Mouse (Mus musculus): ENCODE measurements at regions not wholly inside any gene's neighbourhood (a gene's known extent, or its start where the extent isn't known, plus 50 kb on each side); places are given as distances from the start of the nearest gene placed in this dataset.
A peak's percentile ranks its signal among the peaks of the same experiment; 100 is the strongest.
"Not testable (repeated sequence)": the region's sequence is repeated elsewhere in the genome, so short reads cannot be mapped to it uniquely, and the experiment has no call there.

- no peak for DNase-seq (ENCODE audit: low spot score)
Measured at GRCm38 (mm10) chr8:126081279-126081678, 86.3 kb downstream of the Kcnk1 start.

- DNase-seq (ENCODE audit: low spot score) = no peak
Measured at GRCm38 (mm10) chr8:126082827-126083226, 87.9 kb downstream of the Kcnk1 start.

- no peak for DNase-seq (ENCODE audit: low spot score)
Measured at GRCm38 (mm10) chr8:126090772-126091171, 95.8 kb downstream of the Kcnk1 start.

- DNase-seq (ENCODE audit: low spot score) = no peak
Measured at GRCm38 (mm10) chr8:126094005-126094404, 99.0 kb downstream of the Kcnk1 start.

GRCm38 (mm10) chr8:126096056-126096455 lies 101.1 kb downstream of the Kcnk1 start:
- DNase-seq (ENCODE audit: low spot score) = no peak

- no peak for DNase-seq (ENCODE audit: low spot score)
Measured at GRCm38 (mm10) chr8:126096636-126097170, 101.7 kb downstream of the Kcnk1 start.

- no peak for DNase-seq (ENCODE audit: low spot score)
Measured at GRCm38 (mm10) chr8:126098886-126099285, 103.9 kb downstream of the Kcnk1 start.

- no peak for DNase-seq (ENCODE audit: low spot score)
Measured at GRCm38 (mm10) chr8:126099889-126100288, 104.9 kb downstream of the Kcnk1 start.

GRCm38 (mm10) chr8:126105043-126105442 lies 110.1 kb downstream of the Kcnk1 start:
- DNase-seq (ENCODE audit: low spot score) = no peak

GRCm38 (mm10) chr8:126126041-126126440 lies 131.1 kb downstream of the Kcnk1 start:
- DNase-seq (ENCODE audit: low spot score) = no peak

GRCm38 (mm10) chr8:126132076-126132475 lies 137.1 kb downstream of the Kcnk1 start:
- DNase-seq (ENCODE audit: low spot score) = peak; percentile 7

GRCm38 (mm10) chr8:126132918-126133317 lies 137.9 kb downstream of the Kcnk1 start:
- DNase-seq (ENCODE audit: low spot score) = not testable (repeated sequence)

- DNase-seq (ENCODE audit: low spot score) = no peak
Measured at GRCm38 (mm10) chr8:126135100-126135499, 140.1 kb downstream of the Kcnk1 start.

GRCm38 (mm10) chr8:126135573-126135972 lies 140.6 kb downstream of the Kcnk1 start:
- no peak for DNase-seq (ENCODE audit: low spot score)

- no peak for DNase-seq (ENCODE audit: low spot score)
Measured at GRCm38 (mm10) chr8:126136946-126137345, 142.0 kb downstream of the Kcnk1 start.

GRCm38 (mm10) chr8:126137452-126137851 lies 142.5 kb downstream of the Kcnk1 start:
- DNase-seq (ENCODE audit: low spot score) = no peak

- DNase-seq (ENCODE audit: low spot score) = no peak
Measured at GRCm38 (mm10) chr8:126138645-126139545, 143.9 kb downstream of the Kcnk1 start.

GRCm38 (mm10) chr8:126139546-126139870 lies 144.5 kb downstream of the Kcnk1 start:
- DNase-seq (ENCODE audit: low spot score) = no peak

GRCm38 (mm10) chr8:126140998-126141397 lies 146.0 kb downstream of the Kcnk1 start:
- no peak for DNase-seq (ENCODE audit: low spot score)

- DNase-seq (ENCODE audit: low spot score) = no peak
Measured at GRCm38 (mm10) chr8:126151527-126151926, 146.8 kb upstream of the Slc35f3 start.

- DNase-seq (ENCODE audit: low spot score) = no peak
Measured at GRCm38 (mm10) chr8:126153955-126154354, 144.4 kb upstream of the Slc35f3 start.

- no peak for DNase-seq (ENCODE audit: low spot score)
Measured at GRCm38 (mm10) chr8:126157452-126158185, 140.7 kb upstream of the Slc35f3 start.

GRCm38 (mm10) chr8:126159485-126159884 lies 138.9 kb upstream of the Slc35f3 start:
- no peak for DNase-seq (ENCODE audit: low spot score)
